Mouse (Mus musculus): Measurements from ENCODE around the gene Tmem179. TPM values are rescaled to one million over a fixed set of nuclear protein-coding genes. Genes with fewer than 3 reads are reported as not detected.
A peak's percentile ranks its signal among the peaks of the same experiment; 100 is the strongest.

Tmem179 gene
- polyA plus RNA-seq, 1 experiment from 2014 or later, result 40.0 TPM

DNA sequence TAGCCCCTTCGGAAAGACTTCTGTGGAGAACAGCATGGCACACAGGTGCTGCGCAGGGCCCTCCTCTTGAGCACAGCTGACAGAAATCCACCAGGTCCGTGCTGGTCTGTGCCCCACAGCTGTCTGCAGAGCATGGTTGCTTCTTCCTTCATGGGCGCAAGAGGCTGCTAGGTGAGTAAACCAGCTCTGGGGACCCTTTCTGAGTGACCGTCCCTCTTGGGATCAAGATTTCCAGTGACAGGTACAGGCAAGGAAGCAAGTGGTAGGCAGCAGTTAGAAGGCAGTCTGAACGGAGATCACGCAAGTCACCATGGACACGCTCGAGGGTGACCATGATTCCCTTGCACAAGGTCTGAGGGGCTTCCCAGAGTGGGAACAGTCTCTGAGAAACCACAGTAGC is 27.0 kb downstream of the Tmem179 start:
- DNase-seq (ENCODE audit: low spot score) (no peak), ATAC-seq (no peak)
- H3K27me3 ChIP-seq (replicated peaks; ENCODE audit: control insufficient read depth, insufficient read depth, low read length), result no peaks in the 10 kb centered on the region
- H3K4me3 ChIP-seq (ENCODE audit: low read depth, low read length), result no peak overlapping the region
- H3K9me3 ChIP-seq (replicated peaks; ENCODE audit: control insufficient read depth, low read length), result no peaks in the 10 kb centered on the region
- H3K9ac ChIP-seq (ENCODE audit: low read length), result no peak overlapping the region
- WGBS, result 91% methylated on average over 9 of the region's 9 CpGs
- H3K27ac ChIP-seq (ENCODE audit: low read depth, low read length), result no peak overlapping the region
- H3K36me3 ChIP-seq (ENCODE audit: control insufficient read depth, insufficient read depth, low read length), result no peaks in the 10 kb centered on the region
- peaks cover 3% of the 10 kb centered on the region for H3K4me1 ChIP-seq (ENCODE audit: control insufficient read depth, insufficient read depth, low read length)
- no peak overlapping the region for H3K4me2 ChIP-seq (ENCODE audit: low read length)

DNA sequence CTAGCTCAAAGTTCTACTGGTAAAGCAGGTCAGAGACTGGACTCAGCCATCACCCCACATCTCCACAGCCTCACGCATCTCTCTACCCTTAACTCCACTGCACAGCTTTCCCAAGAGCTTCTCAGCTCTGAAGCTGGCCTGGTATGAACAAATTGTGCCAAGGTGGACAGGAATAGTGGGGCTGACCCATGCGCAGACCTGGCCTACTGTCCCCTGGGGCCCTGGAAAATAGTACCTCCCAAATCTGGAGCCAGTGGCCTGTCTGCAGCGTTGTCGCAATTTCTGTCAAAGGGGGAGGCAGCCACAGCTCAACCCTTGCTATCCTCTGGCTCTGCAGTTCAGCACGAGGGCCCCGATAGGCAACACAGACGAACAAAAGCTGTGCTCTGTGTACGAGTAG is 27.4 kb downstream of the Tmem179 start, which contains the start of gene A530016L24Rik:
Gene A530016L24Rik, plus strand, starts transcription at position 315 of the 400 bp plus-strand sequence.
- ATAC-seq (no peak), DNase-seq (ENCODE audit: low spot score) (no peak)
- H3K4me3 ChIP-seq (ENCODE audit: low read depth, low read length), result no peak within 1 kb of the TSS
- H3K27me3 ChIP-seq (replicated peaks; ENCODE audit: control insufficient read depth, insufficient read depth, low read length), result no peaks in the 10 kb centered on the region
- peaks cover 3% of the 10 kb centered on the region for H3K4me1 ChIP-seq (ENCODE audit: control insufficient read depth, insufficient read depth, low read length)
- H3K9ac ChIP-seq (ENCODE audit: low read length), result no peak within 1 kb of the TSS
- no peak within 1 kb of the TSS for H3K4me2 ChIP-seq (ENCODE audit: low read length)
- H3K36me3 ChIP-seq (ENCODE audit: control insufficient read depth, insufficient read depth, low read length), result no peaks in the 10 kb centered on the region
- no peak within 1 kb of the TSS for H3K27ac ChIP-seq (ENCODE audit: low read depth, low read length)
- no peaks in the 10 kb centered on the region for H3K9me3 ChIP-seq (replicated peaks; ENCODE audit: control insufficient read depth, low read length)
- 80% methylated on average over 8 of the region's 8 CpGs for WGBS

GRCm38 (mm10) chr12:112473777-112474176 is 42.8 kb downstream of the Tmem179 start:
- no peak overlapping the region for H3K4me3 ChIP-seq (ENCODE audit: low read depth, low read length)
- H3K9ac ChIP-seq (ENCODE audit: low read length), result no peak overlapping the region
- H3K27ac ChIP-seq (ENCODE audit: low read depth, low read length), result no peak overlapping the region
- peaks cover 21% of the 10 kb centered on the region for H3K4me1 ChIP-seq (ENCODE audit: control insufficient read depth, insufficient read depth, low read length)
- ATAC-seq, result peak; percentile 79
- H3K9me3 ChIP-seq (replicated peaks; ENCODE audit: control insufficient read depth, low read length), result no peaks in the 10 kb centered on the region
- DNase-seq (ENCODE audit: low spot score), result peak; percentile 86
- WGBS, result 18% methylated on average over 9 of the region's 9 CpGs
- no peaks in the 10 kb centered on the region for H3K27me3 ChIP-seq (replicated peaks; ENCODE audit: control insufficient read depth, insufficient read depth, low read length)
- no peaks in the 10 kb centered on the region for H3K36me3 ChIP-seq (ENCODE audit: control insufficient read depth, insufficient read depth, low read length)
- H3K4me2 ChIP-seq (ENCODE audit: low read length), result no peak overlapping the region

DNA sequence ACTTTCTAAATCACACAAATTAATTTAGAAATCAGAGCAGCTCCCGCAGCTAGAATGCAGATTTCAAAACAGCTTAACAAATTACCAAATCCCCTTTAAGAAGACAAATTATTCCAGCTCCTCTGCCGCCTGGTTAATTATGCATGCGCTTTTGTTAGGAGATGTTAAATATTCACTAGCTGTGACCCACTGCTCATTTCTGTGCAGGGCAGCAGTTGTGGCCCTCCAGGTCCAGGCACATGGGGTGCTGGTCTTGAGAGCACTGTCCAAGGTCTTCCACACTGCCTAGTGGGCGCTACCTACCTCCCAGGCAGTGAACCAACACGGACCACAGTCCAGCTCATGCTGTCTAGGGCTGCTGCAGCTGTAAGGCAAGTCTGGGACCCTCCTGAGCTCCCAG is 46.3 kb downstream of the Tmem179 start:
- no peaks in the 10 kb centered on the region for H3K36me3 ChIP-seq (ENCODE audit: control insufficient read depth, insufficient read depth, low read length)
- WGBS, result 25% methylated on average over 5 of the region's 5 CpGs
- H3K4me3 ChIP-seq (ENCODE audit: low read depth, low read length), result no peak overlapping the region
- H3K27ac ChIP-seq (ENCODE audit: low read depth, low read length), result peak overlapping the region; percentile 70
- no peak overlapping the region for H3K9ac ChIP-seq (ENCODE audit: low read length)
- H3K4me1 ChIP-seq (ENCODE audit: control insufficient read depth, insufficient read depth, low read length), result peaks cover 21% of the 10 kb centered on the region
- no peaks in the 10 kb centered on the region for H3K9me3 ChIP-seq (replicated peaks; ENCODE audit: control insufficient read depth, low read length)
- H3K4me2 ChIP-seq (ENCODE audit: low read length), result 0 out of 2 replicates have a peak overlapping the region, but pooled peaks have one; percentile 16
- ATAC-seq, result peak; percentile 54
- H3K27me3 ChIP-seq (replicated peaks; ENCODE audit: control insufficient read depth, insufficient read depth, low read length), result no peaks in the 10 kb centered on the region
- peak; percentile 80 for DNase-seq (ENCODE audit: low spot score)

DNA sequence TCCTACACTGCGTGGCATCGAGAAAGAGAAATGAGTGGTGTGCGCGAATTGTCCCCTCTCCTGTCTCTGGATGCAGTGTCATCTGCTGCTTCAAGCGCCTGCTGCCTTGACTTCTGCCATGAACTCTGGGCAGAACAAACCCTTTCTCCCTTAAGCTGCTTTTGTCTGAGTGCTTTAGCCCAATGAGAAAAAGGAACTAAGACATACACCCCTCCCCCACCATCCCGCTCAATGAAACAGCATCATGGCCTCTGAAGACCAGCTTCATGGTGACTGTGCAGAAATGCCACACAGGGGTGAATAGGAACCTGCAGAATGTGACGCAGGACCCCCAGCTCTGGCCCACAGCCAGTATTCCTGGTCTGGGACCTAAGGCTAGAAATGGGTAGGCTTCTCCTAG is 47.2 kb downstream of the Tmem179 start:
- H3K27me3 ChIP-seq (replicated peaks; ENCODE audit: control insufficient read depth, insufficient read depth, low read length), result no peaks in the 10 kb centered on the region
- peak overlapping the region; percentile 70 for H3K27ac ChIP-seq (ENCODE audit: low read depth, low read length)
- 83% methylated on average over 7 of the region's 7 CpGs for WGBS
- no peak overlapping the region for H3K9ac ChIP-seq (ENCODE audit: low read length)
- H3K4me1 ChIP-seq (ENCODE audit: control insufficient read depth, insufficient read depth, low read length), result peaks cover 21% of the 10 kb centered on the region
- no peak overlapping the region for H3K4me2 ChIP-seq (ENCODE audit: low read length)
- H3K9me3 ChIP-seq (replicated peaks; ENCODE audit: control insufficient read depth, low read length), result no peaks in the 10 kb centered on the region
- DNase-seq (ENCODE audit: low spot score), result no peak
- no peaks in the 10 kb centered on the region for H3K36me3 ChIP-seq (ENCODE audit: control insufficient read depth, insufficient read depth, low read length)
- no peak overlapping the region for H3K4me3 ChIP-seq (ENCODE audit: low read depth, low read length)
- no peak for ATAC-seq

GRCm38 (mm10) chr12:112467387-112467786 is 49.2 kb downstream of the Tmem179 start:
- 82% methylated on average over 10 of the region's 10 CpGs for WGBS
- DNase-seq (ENCODE audit: low spot score) (no peak), ATAC-seq (no peak)
- Histone ChIP-seq H3K36me3 (ENCODE audit: control insufficient read depth, insufficient read depth, low read length) (no peaks in the 10 kb centered on the region), H3K27me3 (replicated peaks; ENCODE audit: control insufficient read depth, insufficient read depth, low read length) (no peaks in the 10 kb centered on the region), H3K9me3 (replicated peaks; ENCODE audit: control insufficient read depth, low read length) (no peaks in the 10 kb centered on the region), H3K9ac (ENCODE audit: low read length) (no peak overlapping the region), H3K27ac (ENCODE audit: low read depth, low read length) (no peak overlapping the region), H3K4me1 (ENCODE audit: control insufficient read depth, insufficient read depth, low read length) (peaks cover 18% of the 10 kb centered on the region), H3K4me2 (ENCODE audit: low read length) (no peak overlapping the region), H3K4me3 (ENCODE audit: low read depth, low read length) (no peak overlapping the region)

DNA sequence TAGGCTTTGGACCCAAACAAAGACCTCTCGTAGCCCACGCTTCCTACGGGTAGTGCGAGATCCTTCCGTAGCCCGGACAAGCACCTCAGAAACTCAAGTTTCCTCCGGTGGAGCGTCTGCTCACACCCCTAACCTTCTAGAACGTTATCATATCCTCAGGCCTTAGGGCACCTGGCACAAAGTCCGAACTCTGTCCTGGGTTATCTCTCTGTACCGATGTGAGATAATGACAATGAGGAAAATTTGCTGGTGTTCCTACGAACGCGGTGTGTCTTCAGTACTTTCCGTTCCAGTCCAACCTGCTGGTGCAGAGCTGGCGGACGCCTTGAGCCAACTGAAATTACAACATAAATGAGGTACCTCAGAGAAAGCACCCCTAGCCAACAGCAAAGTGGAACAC is 50.6 kb downstream of the Tmem179 start:
- Histone ChIP-seq H3K4me2 (ENCODE audit: low read length) (no peak overlapping the region), H3K27me3 (replicated peaks; ENCODE audit: control insufficient read depth, insufficient read depth, low read length) (no peaks in the 10 kb centered on the region), H3K27ac (ENCODE audit: low read depth, low read length) (no peak overlapping the region), H3K4me3 (ENCODE audit: low read depth, low read length) (no peak overlapping the region), H3K36me3 (ENCODE audit: control insufficient read depth, insufficient read depth, low read length) (no peaks in the 10 kb centered on the region), H3K4me1 (ENCODE audit: control insufficient read depth, insufficient read depth, low read length) (peaks cover 18% of the 10 kb centered on the region), H3K9me3 (replicated peaks; ENCODE audit: control insufficient read depth, low read length) (no peaks in the 10 kb centered on the region), H3K9ac (ENCODE audit: low read length) (no peak overlapping the region)
- ATAC-seq (no peak), DNase-seq (ENCODE audit: low spot score) (no peak)
- WGBS, result 95% methylated on average over 17 of the region's 17 CpGs

DNA sequence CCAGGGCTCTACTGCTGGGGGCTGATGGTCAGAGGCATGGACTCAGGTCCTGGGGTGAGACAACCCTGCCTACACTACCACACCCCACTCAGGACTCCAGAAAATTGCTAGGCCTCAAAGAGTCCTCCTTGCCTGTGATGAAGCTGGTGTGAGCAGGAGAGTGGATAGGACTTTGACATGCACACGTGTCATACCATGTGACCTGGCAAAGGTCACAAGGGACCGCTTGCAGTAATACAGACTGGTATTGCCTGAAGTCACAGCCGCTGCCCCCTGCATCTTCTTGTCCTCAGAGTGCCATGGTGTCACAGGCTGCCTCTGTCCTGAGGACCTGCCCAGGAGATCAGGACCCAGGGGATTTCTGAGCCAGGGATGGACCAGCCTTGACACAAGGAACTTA is 52.0 kb downstream of the Tmem179 start:
- peaks cover 7% of the 10 kb centered on the region for H3K4me1 ChIP-seq (ENCODE audit: control insufficient read depth, insufficient read depth, low read length)
- no peak overlapping the region for H3K27ac ChIP-seq (ENCODE audit: low read depth, low read length)
- H3K27me3 ChIP-seq (replicated peaks; ENCODE audit: control insufficient read depth, insufficient read depth, low read length), result no peaks in the 10 kb centered on the region
- ATAC-seq, result no peak
- H3K4me3 ChIP-seq (ENCODE audit: low read depth, low read length), result no peak overlapping the region
- 94% methylated on average over 3 of the region's 3 CpGs for WGBS
- H3K36me3 ChIP-seq (ENCODE audit: control insufficient read depth, insufficient read depth, low read length), result no peaks in the 10 kb centered on the region
- no peak overlapping the region for H3K4me2 ChIP-seq (ENCODE audit: low read length)
- no peak for DNase-seq (ENCODE audit: low spot score)
- no peaks in the 10 kb centered on the region for H3K9me3 ChIP-seq (replicated peaks; ENCODE audit: control insufficient read depth, low read length)
- H3K9ac ChIP-seq (ENCODE audit: low read length), result no peak overlapping the region

- ATAC-seq (no peak), DNase-seq (ENCODE audit: low spot score) (no peak)
- Histone ChIP-seq H3K27me3 (replicated peaks; ENCODE audit: control insufficient read depth, insufficient read depth, low read length) (no peaks in the 10 kb centered on the region), H3K9me3 (replicated peaks; ENCODE audit: control insufficient read depth, low read length) (no peaks in the 10 kb centered on the region), H3K9ac (ENCODE audit: low read length) (no peak overlapping the region), H3K4me1 (ENCODE audit: control insufficient read depth, insufficient read depth, low read length) (peaks cover under 1% of the 10 kb centered on the region), H3K36me3 (ENCODE audit: control insufficient read depth, insufficient read depth, low read length) (no peaks in the 10 kb centered on the region), H3K4me2 (ENCODE audit: low read length) (no peak overlapping the region), H3K27ac (ENCODE audit: low read depth, low read length) (no peak overlapping the region), H3K4me3 (ENCODE audit: low read depth, low read length) (no peak overlapping the region)
- WGBS, result 83% methylated on average over 3 of the region's 3 CpGs
Measured at GRCm38 (mm10) chr12:112463750-112464444, 52.6 kb downstream of the Tmem179 start.

All from forebrain, embryonic 14.5 days (tissue).